Mouse (Mus musculus): ENCODE results near the gene Olfr597.
"Not testable (repeated sequence)": the region's sequence is repeated elsewhere in the genome, so short reads cannot be mapped to it uniquely, and the experiment has no call there.

Gene Olfr597

GRCm38 (mm10) chr7:103316015-103316414 lies at the start of gene Olfr597:
Gene Olfr597, plus strand, starts transcription at chr7:103316315.
- not testable (repeated sequence) for DNase-seq

- not testable (repeated sequence) for DNase-seq
These were observed 10.8 kb upstream of the Olfr597 start, which contains the start of gene Olfr596 for GRCm38 (mm10) chr7:103305348-103305747. Gene Olfr596, plus strand, starts transcription at chr7:103305648.

- no peak for DNase-seq
These were observed 7.2 kb downstream of the Olfr597 start, which contains the start of gene Olfr598 for GRCm38 (mm10) chr7:103323268-103323667. Gene Olfr598, plus strand, starts transcription at chr7:103323568.

DNA sequence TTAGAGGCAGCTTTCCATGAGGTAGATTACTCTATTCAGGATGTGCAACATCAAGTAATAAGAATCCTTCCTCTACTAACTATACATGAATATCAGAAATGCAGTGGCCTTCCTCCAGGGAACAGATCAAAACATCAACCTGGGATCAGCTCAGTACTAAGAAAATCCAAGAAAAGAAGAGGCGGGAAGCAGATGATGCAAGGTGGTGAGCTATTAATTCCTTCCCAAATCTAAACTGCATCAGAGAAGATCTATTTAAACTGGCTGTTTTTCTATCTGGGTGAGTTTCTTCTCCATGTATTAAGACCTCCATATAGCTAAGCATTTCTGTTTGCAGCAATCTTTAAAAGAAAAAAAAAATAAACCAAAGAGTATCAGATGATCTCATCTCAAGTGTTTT lies 19.5 kb downstream of the Olfr597 start, which contains the start of gene Olfr599:
Gene Olfr599 (plus strand): TSS at position 301 of the 400 bp plus-strand sequence.
- no peak for DNase-seq

DNA sequence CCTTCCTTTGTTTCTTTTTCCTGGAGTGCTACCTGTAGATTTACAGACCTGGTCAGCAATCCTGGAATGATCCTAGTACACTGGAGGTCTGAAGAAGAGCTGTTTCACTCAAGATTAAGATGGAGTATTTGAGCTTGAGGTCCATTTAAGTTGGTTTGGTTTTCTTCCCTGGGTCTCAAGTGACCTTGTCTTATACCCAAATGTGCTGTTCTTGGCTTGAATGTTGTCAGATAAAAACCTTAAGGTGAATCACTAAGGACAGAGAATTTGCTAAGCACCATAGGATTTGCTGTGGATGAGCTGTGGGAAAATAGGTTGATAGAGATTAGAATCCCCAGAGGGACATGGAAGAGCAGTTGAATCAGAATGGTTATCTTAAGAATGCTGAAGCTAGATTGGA lies 33.5 kb downstream of the Olfr597 start, which contains the start of gene Olfr600:
Gene Olfr600 (minus strand): TSS at position 101 of the 400 bp plus-strand sequence.
- no peak for DNase-seq

DNA sequence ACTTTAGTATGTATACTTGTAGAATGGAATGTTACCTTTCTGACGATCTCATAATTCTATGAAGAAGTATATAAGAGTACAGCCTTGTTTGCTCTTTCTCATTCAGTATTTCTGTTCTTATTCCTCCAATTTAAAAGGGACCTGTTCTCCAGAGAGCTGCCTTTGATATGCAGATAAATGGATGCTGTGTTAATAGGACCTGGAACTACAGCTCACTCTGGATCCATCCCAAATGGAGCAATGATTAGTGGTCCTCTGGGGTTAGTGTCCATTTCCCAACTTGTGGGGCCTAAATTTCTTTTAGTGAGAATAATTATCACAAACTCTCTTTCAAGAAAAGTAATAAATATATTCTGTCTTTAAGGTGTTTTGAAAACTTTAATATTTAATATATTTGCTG lies 46.4 kb downstream of the Olfr597 start, which contains the start of gene Olfr601:
Gene Olfr601 (minus strand): TSS at position 101 of the 400 bp plus-strand sequence.
- no peak for DNase-seq
